Mouse (Mus musculus) megakaryocyte, adult 5-6 weeks (primary cell): ENCODE measurements around the gene Spata21. TPM values are rescaled to one million over a fixed set of nuclear protein-coding genes. Genes with fewer than 3 reads are reported as not detected.

Experiments
- ATAC-seq: 2 replicates; pipeline ENCODE4 v1.8.0; 2016; ENCODE audit warnings: mild to moderate bottlenecking, inconsistent platforms; ENCODE audit not compliant: poor library complexity, severe bottlenecking
- total RNA-seq, 2 experiments: library from RNA; stranded (forward) in 1 of 2; stranded (reverse) in 1 of 2; fragments of 153-499, 151-499 nt in 1 of 2; fragments of 221-1000, 200-1000 nt in 1 of 2; gene quantifications; 2 replicates each; pipeline versions ENCODE4 v1.2.3 to v1.2.4; 2015 to 2017

Gene Spata21
- total RNA-seq, 2 experiments from 2014 or later, result not detected

DNA sequence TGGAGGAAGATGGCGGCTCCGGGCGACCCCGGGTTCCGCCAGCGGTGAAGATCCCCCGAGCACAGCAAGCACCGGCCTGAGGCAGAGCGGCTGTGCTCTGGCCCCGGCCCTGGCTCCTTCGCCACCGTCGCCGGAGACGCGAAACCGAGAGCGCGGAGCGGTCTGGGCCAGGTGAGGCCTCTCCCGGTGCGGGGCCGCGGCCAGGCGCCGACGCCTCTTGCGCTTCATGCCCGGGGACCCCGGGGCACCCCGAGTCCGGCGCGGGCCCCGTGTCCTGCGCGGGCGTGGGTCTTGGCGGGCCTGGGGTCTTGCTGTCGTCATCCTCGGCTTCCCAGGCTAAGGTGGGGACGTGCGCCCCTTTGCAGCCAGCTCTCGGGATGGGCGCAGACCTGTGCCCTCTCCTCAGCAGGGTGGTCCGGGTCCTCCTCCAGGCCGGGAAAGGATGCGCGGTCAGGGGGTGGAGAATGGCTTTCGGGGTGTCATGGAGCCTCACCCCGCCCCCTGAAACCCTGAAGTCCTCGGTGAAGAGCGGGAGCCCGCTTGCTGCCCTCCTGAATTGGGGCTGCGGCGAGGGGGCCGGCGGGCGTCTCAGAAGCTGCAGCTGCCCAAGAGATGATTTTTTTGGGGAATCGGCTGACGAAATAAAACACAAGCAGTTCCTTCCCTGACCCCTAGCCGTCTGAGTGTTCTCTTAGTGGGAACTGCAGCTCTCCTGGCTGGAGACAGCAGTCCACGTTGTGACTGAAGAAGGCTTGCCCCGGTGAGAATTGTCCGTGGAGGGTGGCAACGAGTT is 60.1 kb downstream of the Spata21 start:
- peak; percentile 51 for ATAC-seq

DNA sequence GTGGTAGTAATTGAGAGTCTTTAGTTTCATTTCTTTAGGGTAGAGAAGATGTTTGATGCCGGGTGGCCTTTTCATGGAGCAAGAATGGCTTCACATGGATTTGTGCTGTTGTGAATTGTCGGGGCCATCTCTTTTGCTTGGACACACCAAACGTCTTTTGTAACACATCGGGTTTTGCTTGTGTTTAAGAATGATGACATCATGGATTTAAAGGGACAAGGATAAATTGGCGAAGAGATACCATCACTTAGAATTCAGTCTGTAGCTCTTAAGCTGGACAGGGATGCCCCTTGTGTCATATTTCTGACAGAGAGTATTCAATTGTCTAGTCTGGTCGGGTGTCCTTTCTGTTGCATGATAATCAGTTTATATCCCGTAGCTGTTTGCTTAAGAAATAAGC is 61.0 kb downstream of the Spata21 start:
- ATAC-seq, result no peak

DNA sequence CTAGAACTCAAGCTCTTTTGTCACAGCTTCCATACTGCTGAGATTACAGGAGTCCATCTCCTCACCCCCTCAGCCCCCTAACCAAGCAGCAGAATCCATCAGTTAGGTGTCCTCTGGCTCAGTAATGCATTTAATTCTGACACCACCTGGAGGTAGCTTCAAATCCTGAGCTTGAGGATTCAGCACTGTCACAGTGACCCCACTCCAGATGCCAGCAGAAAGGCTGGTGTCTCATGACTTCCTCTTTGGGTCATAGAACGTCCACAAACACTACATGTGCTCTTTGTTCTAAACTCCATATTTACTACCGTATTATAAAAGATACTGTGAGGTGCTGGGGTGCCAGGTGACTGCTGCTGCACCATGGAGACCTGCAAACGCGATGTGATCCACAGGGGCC is 69.4 kb downstream of the Spata21 start:
- ATAC-seq, result peak; percentile 59; the same call in 1 of the 2 replicates

GRCm38 (mm10) chr4:141158609-141159008 is 70.5 kb downstream of the Spata21 start:
- no peak for ATAC-seq

DNA sequence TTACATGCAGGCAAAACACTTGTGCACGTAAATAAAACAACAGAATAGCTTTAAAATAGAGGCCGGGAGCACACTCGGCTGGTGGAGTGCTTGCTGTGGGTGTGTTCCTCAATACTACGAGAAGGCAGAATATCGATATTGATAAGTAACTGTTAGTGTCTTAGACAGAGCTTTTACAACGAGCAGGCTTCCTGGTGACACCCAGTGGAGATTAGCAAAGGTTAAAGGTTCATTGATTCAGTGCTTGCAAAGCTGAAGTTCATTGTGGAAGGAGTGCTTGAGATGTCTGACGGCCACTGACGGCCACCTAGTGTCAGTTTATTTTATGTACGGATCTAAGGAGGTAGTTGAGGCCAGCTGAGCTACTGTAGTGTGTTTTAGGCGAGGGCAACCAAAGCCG is 71.0 kb downstream of the Spata21 start:
- no peak; the same call in 1 of the 2 replicates for ATAC-seq

DNA sequence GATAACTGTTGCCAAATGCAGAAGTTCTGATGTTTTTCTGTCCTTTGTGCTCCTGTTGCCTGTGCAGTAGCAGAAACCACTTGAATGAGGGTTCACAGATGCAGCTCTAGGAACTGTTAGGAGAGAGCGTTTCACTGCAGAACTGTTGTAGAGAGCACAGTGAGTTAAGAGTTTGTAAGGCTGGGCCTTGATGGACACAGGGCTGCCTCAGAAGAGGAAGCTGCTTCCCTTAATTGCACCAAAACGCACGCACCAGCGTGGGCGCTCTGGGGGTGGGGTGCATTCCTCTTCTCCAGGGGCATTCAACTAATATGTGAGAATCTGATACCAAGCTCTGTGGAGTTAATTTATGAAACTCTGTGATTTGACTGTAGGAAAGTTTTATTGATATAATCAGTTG is 71.5 kb downstream of the Spata21 start:
- peak; percentile 59 for ATAC-seq

- ATAC-seq, result no peak
These were observed 72.1 kb downstream of the Spata21 start for GRCm38 (mm10) chr4:141160193-141160592.

DNA sequence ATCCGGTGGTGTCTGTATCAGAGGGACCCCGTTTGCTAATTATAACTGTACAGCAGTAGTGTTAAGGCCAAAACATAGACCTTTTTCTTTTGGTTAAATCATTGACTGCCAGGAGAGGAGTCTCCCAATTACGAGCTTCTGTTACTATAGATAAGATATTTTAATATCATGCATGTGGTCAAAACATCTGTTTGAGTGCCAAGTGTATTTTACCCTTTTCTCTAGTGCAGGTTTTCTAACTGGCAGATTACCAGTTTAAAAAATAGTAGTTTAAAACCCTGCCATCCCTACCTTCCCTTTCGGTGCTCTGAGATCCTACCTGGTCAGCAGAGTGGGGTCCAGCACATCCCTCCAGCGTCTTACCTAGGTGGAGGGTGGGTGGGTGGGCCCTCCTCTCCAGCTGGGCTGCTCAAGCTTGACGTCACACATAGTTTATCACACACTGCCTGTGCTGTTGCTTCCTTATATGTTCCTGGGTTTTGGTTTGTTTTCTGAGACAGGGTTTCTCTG is 73.6 kb downstream of the Spata21 start:
- ATAC-seq, result no peak

Other genes with a start within 250 kb of the Spata21 start
- gene Padi1, start 242.6 kb upstream of the Spata21 start, total RNA-seq (2015), result not detected in 2 replicates
- gene Padi1, start 242.6 kb upstream of the Spata21 start, total RNA-seq (2017), result not detected in 2 replicates
- gene Padi2, start 182.0 kb upstream of the Spata21 start, total RNA-seq (2015), result 53.2 and 54.0 TPM in 2 replicates
- 53.5 and 56.7 TPM in 2 replicates for gene Padi2, start 182.0 kb upstream of the Spata21 start, total RNA-seq (2017)
- gene Sdhb, start 127.1 kb upstream of the Spata21 start, total RNA-seq (2015), result 182 and 183 TPM in 2 replicates
- 110 and 120 TPM in 2 replicates for gene Sdhb, start 127.1 kb upstream of the Spata21 start, total RNA-seq (2017)
- gene Atp13a2, start 101.5 kb upstream of the Spata21 start, total RNA-seq (2015), result 25.1 and 29.7 TPM in 2 replicates
- 37.2 and 43.5 TPM in 2 replicates for gene Atp13a2, start 101.5 kb upstream of the Spata21 start, total RNA-seq (2017)
- not detected in 2 replicates for gene Mfap2, start 77.9 kb upstream of the Spata21 start, total RNA-seq (2015)
- not detected in 2 replicates for gene Mfap2, start 77.9 kb upstream of the Spata21 start, total RNA-seq (2017)
- 1.9 and 2.8 TPM in 2 replicates for gene Crocc, start 27.8 kb upstream of the Spata21 start, total RNA-seq (2015)
- gene Crocc, start 27.8 kb upstream of the Spata21 start, total RNA-seq (2017), result 8.6 and 9.1 TPM in 2 replicates
- gene Necap2, start 10.0 kb upstream of the Spata21 start, total RNA-seq (2015), result 70.2 and 72.2 TPM in 2 replicates
- gene Necap2, start 10.0 kb upstream of the Spata21 start, total RNA-seq (2017), result 126 and 133 TPM in 2 replicates
- 45.4 and 46.8 TPM in 2 replicates for gene Szrd1, start 51.4 kb downstream of the Spata21 start, total RNA-seq (2015)
- 41.0 and 46.9 TPM in 2 replicates for gene Szrd1, start 51.4 kb downstream of the Spata21 start, total RNA-seq (2017)
- gene Fbxo42, start 59.6 kb downstream of the Spata21 start, total RNA-seq (2015), result 14.1 and 16.3 TPM in 2 replicates
- gene Fbxo42, start 59.6 kb downstream of the Spata21 start, total RNA-seq (2017), result 10.0 and 12.6 TPM in 2 replicates
- gene Rsg1, start 125.6 kb downstream of the Spata21 start, total RNA-seq (2015), result not detected in 2 replicates
- gene Rsg1, start 125.6 kb downstream of the Spata21 start, total RNA-seq (2017), result 0.77 and 0.95 TPM in 2 replicates
- gene Arhgef19, start 151.2 kb downstream of the Spata21 start, total RNA-seq (2015), result not detected in 2 replicates
- gene Arhgef19, start 151.2 kb downstream of the Spata21 start, total RNA-seq (2017), result not detected in 2 replicates
- 1.1 TPM in 2 replicates for gene Epha2, start 212.9 kb downstream of the Spata21 start, total RNA-seq (2015)
- gene Epha2, start 212.9 kb downstream of the Spata21 start, total RNA-seq (2017), result 1.3 and 2.1 TPM in 2 replicates